Mouse (Mus musculus) kidney, adult 18-20 months (tissue): ENCODE data around the gene Zkscan17.

Experiments used
- DNase-seq: peaks from one replicate; pipeline ENCODE4 v3.0.0; 2021

Gene Zkscan17

DNA sequence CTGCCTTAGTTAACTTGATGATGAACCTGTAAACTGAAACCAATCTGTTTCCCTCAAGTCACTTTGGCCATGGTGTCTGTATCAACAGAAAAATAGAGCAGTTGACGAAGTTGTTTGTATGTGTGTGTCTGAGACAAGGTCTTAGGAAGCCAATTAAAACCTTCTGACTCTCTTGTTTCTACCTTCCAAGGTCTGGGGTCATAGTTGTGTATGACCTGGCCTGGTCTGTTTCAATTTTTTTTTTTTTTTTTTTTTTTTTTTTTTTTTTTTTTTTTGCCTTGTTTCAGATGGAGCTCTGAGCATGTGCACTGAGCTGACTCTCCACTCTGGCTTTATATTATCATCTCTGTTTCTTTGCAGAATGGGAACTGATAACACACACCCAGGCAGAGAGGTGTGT lies 9.1 kb downstream of the Zkscan17 start:
- DNase-seq: no peak

DNA sequence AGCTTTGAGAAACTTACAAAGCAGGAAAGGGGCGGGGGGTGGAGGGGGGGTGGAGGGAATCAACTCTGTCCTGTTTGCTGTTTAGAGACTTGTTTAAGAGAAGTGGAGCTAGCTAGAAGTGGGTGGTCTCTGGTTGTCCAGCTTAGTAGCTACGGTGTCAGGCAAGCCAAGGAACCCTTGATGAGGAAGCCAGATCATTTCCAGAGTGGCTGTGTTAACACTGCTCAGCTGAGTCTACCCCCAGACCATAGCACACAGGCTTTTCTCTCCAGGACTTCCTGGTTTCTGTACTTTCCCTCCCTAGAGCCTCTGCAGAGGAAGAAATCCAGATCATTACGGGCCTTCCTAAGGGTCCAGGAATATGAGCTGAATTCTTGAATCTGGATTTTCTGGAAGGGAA lies 11.8 kb downstream of the Zkscan17 start:
- DNase-seq: no peak

GRCm38 (mm10) chr11:59514381-59514780 lies 12.2 kb downstream of the Zkscan17 start:
- DNase-seq: no peak

DNA sequence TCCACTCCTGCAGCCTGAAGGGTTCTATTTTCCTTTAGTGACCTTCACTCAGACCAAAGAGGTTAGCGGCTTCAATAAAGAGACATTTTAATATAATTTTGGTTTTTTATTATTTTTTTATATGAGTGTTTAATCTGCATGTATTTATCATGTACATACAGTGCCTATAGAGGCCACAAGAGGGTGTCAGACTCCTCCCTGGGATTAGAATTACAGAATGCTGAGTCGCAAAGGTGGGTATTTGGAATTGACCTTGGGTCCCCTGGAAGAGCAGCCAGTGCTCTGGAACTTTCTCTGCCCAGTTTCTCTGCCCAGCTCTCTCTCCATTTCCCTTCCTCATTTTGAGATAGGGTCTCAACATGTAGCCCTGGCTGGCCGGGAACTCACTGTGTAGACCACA lies 13.0 kb downstream of the Zkscan17 start:
- no peak for DNase-seq

DNA sequence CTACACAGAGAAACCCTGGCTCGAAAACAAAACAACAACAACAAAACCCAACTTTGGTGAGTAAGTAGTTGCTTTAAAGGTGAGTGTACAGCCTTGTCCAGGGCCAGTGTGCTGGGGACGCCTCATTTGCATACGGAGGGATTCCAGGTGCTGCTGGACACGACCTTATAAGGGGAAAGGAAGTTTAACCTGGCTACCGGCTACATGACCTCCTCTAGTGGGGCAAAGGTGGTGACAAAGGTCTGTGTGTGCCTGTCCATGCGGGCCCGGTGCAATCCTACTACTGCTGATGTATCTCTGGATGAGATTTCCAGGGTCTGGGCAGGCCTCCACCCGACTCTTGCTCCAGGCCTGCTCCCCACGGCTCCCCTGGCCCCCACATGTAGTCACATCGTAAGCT lies 13.8 kb downstream of the Zkscan17 start:
- no peak for DNase-seq

DNA sequence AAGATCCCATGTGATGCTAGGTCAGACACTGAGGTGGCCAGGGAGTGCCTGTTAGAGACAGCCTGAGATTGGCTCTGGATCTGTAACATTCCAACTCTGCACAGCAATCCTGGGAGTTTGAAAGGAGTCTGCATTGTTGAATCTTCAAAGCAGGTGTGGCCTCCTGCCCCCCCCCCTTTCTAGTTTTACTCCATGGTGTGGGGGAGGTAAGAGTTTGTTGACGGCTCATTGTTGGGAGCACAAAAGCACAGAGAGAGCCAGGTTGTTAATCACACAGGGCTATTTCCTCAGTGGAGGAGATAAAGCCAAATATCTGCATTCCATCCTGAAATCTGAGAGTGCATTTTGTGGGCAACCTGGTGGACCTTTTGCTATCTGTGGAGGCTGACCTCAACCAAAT lies 15.0 kb downstream of the Zkscan17 start:
- no peak for DNase-seq

DNA sequence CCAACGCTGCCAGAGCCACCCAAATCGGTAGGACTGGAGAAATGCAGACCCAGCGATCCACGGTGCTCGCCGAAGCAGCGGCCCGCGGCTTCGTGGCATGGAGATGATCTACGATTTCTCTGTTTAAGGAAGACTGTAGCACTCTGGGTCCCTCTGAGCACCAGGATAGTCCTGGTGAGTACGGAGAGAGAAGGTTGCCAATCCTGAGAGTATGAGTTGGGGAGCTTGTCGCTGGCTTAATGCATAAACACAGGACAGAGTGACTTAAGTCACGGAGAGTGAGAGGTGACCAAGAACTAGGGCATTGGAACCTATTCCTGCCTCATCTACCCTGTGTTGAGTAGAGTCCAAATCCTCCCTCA lies 19.9 kb downstream of the Zkscan17 start:
- no peak for DNase-seq

DNA sequence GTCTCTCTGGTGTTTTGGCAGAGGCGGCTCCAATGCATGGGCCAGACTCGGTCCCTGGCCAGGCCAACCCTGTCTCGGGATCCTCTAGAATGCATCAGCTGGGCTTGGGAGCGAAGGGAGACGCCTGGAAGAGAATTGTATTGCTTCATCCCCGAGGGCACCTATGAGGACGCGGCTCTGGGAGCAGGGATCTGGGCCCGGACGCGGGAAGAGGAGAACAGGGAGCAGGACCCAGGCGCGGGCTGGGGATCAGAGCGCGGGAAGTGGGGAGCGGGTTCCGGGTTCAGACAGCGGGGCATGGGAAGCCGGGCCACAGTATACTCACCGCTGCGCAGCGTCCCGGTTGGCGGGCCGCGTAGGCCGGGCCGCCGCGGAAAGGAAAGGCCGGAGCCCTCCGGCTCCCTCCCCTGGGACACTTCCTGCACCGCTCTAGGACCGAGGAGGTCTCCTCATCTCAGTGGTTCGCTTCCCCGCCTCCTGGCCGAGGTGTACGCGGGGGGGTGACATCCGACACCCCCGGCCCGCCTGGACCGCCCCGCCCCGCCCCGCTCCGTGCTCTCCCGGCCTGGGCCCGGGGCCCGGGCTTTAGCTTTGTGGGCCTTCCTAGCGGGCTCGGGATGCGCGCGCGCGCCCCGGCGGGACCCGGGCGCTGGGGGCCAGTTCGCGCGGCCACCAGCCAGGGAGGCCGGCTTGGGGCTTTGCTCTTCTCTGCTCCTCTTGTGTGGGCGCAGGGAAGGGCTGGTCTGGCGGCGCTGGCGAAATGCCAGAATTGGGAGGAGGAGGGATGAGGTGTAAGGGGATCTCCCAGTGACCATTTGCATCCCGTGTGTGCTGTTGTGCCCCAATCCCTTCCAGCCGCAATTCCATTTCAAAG lies 20.5 kb downstream of the Zkscan17 start:
- DNase-seq: peak; percentile 88

DNA sequence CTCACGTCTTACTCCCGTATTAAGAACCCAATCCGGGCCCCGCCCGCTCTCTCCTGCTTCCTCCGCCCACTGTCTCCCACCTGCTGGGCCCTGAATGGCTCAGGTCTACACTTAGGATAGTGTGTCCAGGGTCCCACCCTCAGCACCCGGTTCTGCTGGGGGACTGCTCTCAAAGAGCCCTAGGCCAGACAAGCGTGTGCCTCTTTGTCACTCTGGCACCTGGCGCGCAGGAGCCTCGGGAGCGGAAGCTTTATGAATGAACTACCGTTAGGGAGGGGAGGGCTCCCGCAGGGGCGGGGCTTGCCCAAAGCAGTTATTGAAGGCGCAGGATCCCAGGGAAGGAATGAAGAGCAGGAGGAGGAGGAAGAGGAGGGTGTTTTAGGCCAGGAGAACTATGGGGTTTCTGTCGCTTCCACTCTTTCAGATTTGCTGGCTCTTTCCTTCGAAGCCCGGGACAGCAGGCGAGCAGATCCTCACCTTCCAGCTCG lies 21.2 kb downstream of the Zkscan17 start:
- DNase-seq: peak; percentile 76

DNA sequence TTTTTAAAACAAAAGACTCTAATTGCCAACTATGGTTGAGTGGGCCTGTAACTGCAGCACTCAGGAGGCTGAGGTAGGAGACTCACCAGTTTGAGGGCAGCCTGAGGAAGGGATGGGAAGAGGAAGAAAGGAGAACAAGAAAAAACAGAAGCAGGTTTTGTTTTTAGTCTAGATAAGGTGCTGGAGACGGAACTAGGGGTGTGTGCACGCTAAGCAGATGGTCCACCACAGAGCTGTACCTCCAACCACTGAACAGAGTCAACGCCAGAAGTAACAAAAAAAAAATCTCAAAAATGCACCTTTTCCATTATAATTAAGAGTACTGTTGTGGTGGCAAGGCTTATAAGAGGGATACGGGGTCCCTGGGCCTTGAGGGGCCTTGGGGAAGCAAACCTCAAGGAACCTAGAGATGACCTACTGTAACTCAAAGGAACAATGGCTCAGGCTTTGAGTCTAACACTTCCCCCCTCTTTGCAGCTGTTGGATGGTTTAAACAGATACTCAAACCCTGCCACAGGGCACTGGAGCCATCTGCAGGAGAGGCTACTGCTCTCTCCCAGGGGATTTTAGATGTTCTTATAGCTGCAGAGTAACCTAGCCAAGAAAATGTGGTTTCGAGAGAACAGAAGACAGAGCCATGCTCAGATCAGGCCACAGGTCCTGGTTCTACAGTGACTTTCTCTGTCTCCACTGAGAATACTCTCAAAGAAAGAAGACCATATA lies 24.4 kb downstream of the Zkscan17 start:
- DNase-seq: no peak

DNA sequence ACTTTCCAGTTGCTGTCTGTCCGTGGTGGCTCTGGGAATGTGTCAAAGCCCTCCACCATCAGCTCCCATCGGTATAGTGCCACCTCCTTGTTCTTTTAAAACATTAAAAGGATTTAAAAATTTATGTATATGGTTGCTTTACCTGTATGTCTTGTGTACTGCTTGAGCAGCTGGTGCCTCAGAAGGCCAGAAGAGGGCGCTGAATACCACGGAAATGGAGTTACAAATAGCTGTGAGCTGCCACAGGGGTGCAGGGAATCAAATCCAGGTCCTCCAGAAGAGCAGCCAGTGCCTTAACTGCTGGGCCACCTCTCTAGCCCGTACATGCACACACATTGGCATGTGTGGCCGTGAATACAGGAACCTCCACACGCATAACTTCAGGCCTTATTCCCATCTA lies 28.8 kb downstream of the Zkscan17 start:
- no peak for DNase-seq

DNA sequence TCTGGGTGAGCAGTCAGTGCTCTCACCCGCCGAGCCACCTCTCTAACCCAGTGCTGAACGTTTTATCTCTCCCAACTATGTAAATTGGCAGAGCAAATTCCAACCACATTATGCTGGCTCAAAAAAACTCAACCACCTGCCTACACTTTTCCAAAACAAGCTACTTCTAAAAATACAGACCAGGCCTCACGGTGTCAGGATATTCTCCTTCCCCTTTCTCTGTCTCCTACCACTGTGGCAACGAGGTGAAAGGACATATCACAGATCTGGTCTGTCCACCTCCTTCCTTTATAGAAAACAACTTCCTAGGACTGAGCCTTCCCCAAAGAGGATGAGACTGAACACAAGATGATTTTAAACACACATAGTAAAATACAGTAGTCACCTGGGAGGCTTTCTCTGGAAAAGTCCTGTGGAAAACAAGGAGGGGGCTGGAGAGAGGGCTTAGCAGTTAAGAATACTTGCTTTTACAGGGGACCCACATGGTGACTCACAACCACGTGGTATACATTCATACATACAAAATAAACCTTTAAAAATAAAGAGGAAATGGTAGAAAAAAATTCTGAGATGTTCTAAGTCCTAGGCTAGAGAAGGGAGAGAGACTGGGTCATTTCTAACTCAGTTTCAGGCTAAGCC lies 29.8 kb downstream of the Zkscan17 start:
- DNase-seq: no peak

DNA sequence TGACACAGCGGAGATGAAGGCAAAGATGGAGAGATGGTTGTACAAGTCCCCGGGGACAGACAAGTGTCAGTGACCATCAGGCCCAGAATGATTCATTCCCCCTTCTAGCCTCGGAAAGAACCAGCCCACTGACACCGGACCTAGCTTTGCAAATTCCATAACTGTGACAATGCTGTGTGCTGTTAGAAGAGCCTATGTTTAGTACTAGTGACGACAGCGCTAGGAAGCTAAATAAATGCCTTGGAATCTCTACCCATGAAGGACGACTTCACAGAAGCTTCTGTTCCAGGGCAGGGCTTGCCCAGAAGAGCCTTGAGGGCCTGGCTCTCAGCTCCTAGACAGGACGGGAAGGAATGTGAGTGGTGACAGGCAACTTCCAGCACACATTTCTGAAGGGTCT lies 40.3 kb downstream of the Zkscan17 start:
- DNase-seq: no peak

DNA sequence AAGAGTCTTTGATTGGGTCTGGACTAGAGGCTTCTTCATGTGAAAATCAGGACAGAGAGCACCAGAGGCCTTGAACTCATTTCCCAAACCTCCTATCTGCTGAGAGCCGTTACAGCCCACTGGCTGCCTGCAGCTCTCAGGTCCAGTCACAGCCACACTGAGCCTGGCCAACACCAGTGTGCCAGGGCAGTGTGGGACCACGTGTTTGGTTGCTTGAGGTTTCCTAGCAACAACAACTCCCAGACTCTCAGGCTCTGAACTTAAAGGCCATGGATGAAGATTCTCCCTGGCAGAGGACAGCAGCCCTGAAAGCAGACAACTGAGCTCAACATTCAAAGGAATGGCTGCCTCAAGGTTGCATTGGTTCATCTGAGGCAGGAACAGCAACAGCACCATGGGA lies 40.9 kb downstream of the Zkscan17 start:
- no peak for DNase-seq

DNA sequence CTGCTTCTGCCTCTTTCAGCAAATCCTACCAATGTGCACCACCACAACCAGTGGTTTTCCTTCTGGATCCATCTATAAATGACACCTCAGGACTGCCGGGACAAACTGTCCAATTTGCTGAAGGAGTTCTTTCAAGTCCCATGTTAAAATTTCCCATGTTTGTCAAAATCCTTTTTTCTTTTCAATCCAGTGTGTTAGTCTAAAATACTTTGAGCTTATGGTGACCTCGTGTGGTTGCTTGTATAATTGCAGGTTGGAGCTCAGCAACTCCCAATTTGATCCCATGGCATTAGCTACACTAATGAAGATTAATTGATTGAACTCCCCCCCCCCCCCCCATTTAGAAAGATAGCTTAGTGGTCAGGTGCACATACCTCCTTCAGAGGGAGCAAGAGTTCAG lies 43.3 kb downstream of the Zkscan17 start:
- peak; percentile 49 for DNase-seq

DNA sequence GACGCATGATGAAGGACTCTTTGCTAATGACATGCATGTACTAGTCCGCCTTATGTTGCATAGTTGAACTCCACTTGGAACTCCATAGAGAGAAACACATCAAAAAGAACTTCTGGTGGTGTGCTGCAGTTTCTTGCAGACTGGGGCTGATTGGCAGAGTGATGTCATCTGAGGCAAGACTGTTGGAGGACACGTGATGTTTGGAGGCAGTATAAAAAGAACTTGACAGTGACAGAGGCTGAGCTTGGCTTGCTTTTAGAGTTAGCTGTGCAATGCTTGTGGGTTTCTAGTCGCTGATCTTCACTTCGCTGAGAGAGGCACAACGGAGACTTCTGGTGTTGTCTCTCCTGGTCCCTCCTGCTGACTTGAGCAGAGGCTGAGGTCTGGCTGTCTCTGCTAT lies 49.3 kb downstream of the Zkscan17 start:
- DNase-seq: no peak

DNA sequence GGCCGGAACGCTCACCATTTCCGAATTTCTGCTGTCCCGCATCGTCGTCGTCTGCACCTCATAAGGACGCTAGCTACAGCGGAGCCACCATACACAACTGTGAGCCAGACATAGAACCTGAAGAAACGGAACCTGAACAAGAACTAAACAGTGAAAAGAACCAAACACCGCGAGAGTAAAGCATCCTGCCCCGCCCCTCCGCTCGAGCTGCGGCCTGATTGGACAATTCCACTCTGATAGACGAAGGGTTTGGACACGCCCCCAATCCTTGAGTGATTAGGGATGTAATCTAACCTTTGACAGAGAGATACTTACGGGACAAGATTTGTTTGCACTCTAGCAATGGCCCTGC lies 54.2 kb downstream of the Zkscan17 start, which contains the start of gene Zfp867:
Zfp867 (minus strand) TSS at position 149 of the 352 bp plus-strand sequence.
- DNase-seq: peak; percentile 90

DNA sequence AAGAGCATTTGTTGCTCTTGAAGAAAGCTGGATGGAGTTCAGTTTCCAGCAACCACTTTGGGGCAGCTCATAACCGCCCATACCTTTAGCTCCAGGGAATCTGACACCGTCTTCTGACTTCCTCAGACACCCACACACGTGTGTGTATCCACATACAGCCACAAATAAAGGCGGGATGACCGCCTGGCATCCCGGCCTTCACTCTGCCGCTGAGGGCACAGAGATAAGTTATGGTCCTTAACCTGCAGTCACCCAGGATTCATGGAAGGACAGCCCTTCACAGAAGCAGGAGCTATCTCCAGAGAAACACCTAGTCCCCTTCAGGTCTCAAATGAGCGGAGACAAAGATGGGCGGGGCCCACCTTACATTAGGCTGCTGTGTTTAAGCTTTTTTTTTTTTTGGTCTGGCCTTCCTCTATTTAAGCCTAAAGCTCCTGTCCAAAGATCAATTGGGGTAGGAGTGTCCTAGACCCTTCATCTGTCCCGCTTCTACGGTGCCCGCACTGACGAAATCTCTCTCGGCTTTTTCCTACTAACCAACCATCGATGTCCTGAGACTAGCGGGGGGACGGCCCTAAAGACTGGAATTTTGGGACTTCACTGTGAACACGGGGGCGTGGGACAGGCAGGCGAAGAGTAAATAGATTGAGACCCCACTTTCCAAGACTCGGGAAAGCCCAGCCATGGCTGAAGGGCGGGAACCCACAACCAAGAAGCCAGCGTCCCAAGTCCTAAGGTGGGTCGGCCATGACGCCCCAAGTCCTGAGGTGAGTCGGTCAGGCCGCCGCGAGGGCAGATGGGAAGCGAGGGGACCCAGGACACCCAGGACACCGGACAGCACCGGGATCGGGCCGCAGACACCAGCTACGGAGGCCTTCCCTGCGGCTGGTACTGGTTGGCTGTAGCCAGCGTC lies 54.9 kb downstream of the Zkscan17 start:
- no peak for DNase-seq

- no peak for DNase-seq
Observed at GRCm38 (mm10) chr11:59460459-59460858, 66.1 kb downstream of the Zkscan17 start.

GRCm38 (mm10) chr11:59458973-59459372 lies 67.6 kb downstream of the Zkscan17 start:
- DNase-seq: peak; percentile 69

- no peak for DNase-seq
Observed at GRCm38 (mm10) chr11:59456891-59457290, 69.7 kb downstream of the Zkscan17 start.

DNA sequence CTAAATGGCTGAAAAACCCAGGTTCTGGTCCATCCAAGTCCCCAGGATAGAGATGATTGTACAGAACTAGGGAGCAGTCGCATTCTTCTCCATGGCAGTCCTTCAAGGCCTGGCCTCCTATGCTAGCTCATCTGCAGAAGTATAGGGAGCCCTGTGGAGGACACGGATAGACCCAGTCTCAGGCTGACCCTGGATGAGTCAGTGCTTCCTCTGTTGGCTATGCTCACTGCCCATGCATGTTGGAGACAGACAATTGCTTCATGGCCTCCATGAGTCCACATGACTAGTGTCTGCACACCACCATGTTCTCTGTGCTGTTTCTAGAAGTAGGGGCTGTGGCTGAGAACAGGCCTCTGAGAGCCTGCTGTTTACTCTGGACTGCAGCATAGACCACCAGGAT lies 70.2 kb downstream of the Zkscan17 start:
- DNase-seq: no peak

GRCm38 (mm10) chr11:59451086-59451485 lies 75.5 kb downstream of the Zkscan17 start, which contains the start of gene Snap47:
Gene Snap47, minus strand, starts transcription at chr11:59451186.
- no peak for DNase-seq
